Mouse (Mus musculus): ENCODE measurements around the gene Nrxn1.

The Nrxn1 gene

DNA sequence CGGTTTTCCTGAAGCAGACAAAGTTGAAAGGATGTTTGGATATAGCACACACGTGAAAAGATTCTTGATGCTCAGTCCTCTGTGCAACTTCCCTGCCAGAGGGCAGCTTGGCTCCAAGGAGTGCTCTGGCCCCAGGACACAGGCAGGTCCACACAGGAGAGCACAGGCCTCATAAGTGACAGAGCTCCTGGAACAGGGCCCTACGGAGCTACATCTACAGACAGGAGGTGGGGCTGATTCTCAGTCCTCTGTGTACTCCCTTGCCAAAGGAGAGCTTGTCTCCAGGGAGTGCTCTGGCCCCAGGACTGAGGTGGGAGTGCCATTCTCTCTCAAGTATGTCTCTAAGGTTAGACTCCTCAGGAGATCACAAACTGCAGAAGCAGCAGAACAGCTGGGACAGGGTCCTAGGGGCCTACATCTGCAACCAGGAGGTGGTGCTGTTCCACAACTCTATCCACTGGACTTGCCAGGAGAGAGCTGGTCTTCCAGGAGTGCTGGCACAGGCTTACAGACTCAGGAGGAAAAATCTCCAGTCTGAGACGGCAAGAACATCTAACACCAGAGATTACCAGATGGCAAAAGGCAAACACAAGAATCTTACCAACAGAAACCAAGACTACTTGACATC lies 129.9 kb downstream of the Nrxn1 start:
- peak; percentile 31 to 41 for DNase-seq

DNA sequence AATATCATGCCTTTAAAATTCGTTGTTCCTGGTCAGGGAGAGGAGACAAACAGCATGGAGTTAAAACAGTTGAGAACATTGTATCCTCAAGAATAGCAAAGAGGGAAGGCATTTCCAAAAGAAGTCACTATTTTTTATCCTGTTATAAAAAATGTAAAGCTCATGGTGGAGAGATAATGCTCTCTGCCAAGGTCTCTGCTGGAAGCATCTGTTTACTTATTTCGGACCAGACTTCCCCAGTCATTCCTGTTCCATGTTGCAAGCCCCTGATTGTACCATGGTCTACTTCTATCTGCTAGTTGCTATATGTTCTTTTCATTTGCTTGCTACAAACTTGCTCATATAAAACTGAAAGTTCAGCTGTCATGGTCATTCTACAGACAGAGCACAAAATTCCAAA lies 137.7 kb downstream of the Nrxn1 start:
- peak; percentile 29 to 62 for DNase-seq

DNA sequence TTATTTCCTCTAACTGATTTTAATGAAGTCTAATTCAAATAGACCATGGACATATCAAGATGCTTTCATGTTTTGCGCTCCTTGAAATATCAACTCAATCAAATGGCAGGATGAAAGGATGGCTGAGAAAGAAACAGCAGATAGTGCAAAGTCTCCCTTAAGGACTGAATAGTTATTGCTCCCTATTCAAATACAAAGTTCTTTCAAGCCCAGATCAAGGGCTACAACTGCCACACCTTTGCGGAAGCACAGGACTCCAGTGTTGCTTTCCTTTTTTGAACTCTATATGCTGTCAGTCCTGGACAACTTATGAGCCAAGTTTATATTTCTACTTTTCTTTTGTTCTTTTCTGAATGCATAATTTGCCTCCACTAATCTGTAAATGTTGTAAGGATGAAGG lies 157.9 kb downstream of the Nrxn1 start:
- no peak for DNase-seq

DNA sequence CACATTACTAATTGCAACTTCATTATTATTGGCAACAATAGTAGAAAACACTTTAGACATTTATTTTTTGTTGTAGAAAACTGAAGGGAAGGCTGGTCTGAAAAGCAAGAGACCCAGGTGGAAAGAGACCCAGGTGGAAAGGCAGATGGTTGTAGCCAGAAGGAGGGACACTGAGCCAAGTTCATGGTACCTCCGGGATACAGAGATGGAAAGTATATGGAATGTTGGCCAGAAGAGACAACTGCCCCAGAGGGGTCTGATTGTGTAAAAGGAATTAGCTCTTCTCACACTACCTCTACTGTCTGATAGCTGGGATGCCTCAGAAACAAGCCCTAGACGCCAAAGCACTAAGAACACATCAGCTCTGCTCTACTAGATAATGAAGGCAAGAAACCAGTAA lies 179.6 kb downstream of the Nrxn1 start:
- DNase-seq = peak; percentile 91

GRCm38 (mm10) chr17:90912746-90913145 lies 180.1 kb downstream of the Nrxn1 start:
- DNase-seq = peak in 1 of 2 experiments; percentile 21

GRCm38 (mm10) chr17:90912341-90912740 lies 180.5 kb downstream of the Nrxn1 start:
- peak in 1 of 2 experiments; percentile 47 for DNase-seq

DNA sequence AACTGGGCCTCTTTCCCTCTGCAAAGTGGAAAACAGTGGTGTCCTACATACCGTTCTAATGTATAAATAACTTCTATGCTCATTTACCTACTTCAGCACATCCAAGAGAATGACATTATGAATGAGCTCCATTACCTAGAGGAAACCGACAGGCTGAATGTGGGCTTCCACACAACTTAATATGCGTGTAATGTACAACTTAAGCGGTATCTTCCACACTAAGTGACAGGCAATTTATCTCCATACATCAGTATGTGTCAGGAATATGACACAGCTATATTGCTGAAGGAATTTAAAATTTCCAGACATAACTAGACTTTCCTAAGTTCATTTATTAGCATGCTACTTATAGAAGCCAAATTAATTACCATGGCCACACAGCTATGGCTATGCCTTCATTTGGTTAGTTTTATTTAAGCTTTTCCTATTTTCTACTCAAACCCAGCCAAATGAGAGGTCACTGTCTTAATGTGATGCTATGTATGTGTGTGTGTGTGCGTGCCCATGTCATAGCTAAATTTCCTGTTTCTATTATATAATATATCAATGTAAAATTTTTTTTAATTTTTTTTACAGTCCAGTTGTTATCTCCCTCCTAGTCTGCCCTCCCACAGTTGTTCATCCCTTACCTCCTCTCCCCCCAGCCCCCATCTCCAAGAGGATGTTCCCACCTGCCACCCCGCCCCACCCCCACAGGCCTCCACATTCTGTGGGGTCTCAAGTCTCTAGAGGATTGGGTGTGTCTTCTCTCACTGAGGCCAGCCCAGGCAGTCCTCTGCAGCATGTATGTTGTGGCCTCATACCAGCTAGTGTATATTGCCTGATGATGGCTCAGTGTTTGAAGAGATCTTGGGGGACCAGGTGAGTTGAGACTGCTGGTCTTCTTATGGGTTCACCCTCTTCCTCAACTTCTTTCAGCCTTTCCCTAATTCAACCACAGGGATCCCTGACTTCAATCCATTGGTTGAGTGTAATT lies 186.5 kb downstream of the Nrxn1 start:
- DNase-seq = no peak

DNA sequence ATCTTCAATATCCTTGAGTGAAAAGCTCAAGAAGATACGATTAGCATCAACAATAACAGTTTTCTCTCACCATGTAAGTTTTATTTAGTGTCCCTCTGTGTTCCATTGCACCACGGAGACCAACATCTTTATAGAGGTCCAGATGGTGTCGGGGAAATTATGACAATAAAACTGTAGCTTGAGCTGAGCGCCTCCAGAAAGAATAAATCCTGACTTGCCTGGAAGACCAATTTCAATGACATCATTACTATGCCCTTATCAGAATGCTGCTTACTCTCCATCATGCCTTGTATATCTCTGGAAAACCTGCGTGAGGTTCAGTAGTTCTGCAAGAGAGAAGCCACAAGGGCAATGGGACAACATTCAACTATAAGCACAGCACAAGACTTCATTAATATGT lies 187.7 kb downstream of the Nrxn1 start:
- no peak for DNase-seq

DNA sequence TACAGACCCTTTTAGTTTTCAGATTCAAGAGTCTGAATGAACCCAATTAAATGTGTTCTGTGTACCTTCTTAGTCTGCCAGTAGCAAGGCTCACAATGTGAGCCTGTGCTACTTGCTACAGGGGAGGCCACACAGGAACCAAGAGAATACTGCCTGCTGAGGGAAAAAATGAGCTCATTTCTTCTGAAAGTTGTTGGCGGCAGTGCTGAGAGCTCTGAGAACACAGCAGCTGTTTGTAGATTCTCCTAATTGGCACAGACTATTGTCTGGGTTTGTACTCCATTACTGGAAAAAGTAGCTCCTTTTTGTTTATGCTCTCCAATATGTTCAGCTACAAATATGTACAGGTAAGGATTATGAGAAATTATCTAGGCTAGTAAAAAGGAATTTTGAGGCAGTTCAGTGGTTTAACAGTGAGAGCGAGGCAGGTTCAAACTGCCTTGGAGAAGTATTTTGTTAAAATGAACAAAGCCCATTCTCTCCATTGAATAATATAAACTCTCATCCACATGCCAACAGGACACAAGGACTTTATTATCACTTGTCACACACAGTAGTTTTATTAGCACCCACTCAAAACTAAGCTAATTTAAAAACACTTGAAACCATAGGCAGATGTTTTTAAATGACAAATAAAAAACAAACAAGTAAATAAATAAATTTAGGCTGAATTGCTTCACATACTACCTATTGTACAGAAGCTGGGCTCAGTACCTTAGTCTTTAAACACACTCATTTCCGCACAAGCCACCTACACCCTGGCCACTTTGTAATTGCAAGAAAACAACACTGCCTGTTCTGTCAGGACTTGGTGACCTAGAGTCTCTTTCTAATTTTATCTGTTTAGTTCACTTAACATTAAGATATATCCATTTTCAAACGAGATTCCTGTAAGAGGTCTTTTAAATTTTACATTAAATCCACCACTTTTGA lies 200.3 kb downstream of the Nrxn1 start:
- DNase-seq = peak; percentile 53 to 62

GRCm38 (mm10) chr17:90891711-90892110 lies 201.2 kb downstream of the Nrxn1 start:
- no peak for DNase-seq

- peak in 1 of 2 experiments; percentile 29 for DNase-seq
Measured at GRCm38 (mm10) chr17:90857225-90857624, 235.6 kb downstream of the Nrxn1 start.

DNA sequence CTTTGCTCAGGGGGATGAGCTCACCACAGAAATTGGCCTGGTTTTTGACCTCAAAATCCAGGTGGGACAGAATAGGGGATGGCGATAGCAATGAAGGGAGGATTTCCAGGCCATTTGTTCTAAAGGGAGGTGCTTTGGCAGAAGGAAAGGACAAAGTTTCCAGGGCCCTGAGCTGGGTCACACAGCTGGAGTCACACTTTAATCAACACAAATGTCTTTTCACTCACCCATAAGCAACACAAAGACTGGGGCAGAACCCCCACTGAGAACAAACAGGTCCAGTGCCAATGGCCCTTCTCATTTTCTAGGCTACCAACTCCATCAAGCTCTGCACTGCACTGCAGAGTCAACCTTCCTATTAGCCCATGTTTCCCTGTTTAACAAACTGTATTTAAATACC lies 249.0 kb downstream of the Nrxn1 start:
- peak; percentile 36 to 53 for DNase-seq

GRCm38 (mm10) chr17:90843072-90843611 lies 249.7 kb downstream of the Nrxn1 start:
- DNase-seq = no peak

GRCm38 (mm10) chr17:90837022-90837414 lies 255.9 kb downstream of the Nrxn1 start:
- DNase-seq = peak in 1 of 2 experiments; percentile 33

- DNase-seq = peak in 1 of 2 experiments; percentile 58
Measured at GRCm38 (mm10) chr17:90836154-90837021, 256.5 kb downstream of the Nrxn1 start.

GRCm38 (mm10) chr17:90818340-90818739 lies 274.5 kb downstream of the Nrxn1 start:
- peak in 1 of 2 experiments; percentile 57 for DNase-seq

- DNase-seq = no peak
Measured at GRCm38 (mm10) chr17:90817898-90818297, 275.0 kb downstream of the Nrxn1 start.

GRCm38 (mm10) chr17:90815306-90815705 lies 277.6 kb downstream of the Nrxn1 start:
- peak in 1 of 2 experiments; percentile 44 for DNase-seq

GRCm38 (mm10) chr17:90813760-90814159 lies 279.1 kb downstream of the Nrxn1 start:
- DNase-seq = peak in 1 of 2 experiments; percentile 27

- peak in 1 of 2 experiments; percentile 22 for DNase-seq
Measured at GRCm38 (mm10) chr17:90812485-90812884, 280.4 kb downstream of the Nrxn1 start.

Measured in cerebellum, postnatal 25 days (tissue).